Mouse (Mus musculus) MN1 (cell line): Measurements from ENCODE around the gene Rasgef1b.

ENCODE experiments used
- DNase-seq: peaks from one replicate; pipeline ENCODE4 v3.0.0-alpha.2; 2016; ENCODE audit warnings: low spot score

The Rasgef1b gene

GRCm38 (mm10) chr5:99707261-99707660, 21.6 kb downstream of the Rasgef1b start:
- DNase-seq: no peak

- DNase-seq: no peak
These were observed 27.1 kb downstream of the Rasgef1b start for GRCm38 (mm10) chr5:99701811-99702210.

GRCm38 (mm10) chr5:99694712-99695360, 34.0 kb downstream of the Rasgef1b start:
- DNase-seq: no peak

DNA sequence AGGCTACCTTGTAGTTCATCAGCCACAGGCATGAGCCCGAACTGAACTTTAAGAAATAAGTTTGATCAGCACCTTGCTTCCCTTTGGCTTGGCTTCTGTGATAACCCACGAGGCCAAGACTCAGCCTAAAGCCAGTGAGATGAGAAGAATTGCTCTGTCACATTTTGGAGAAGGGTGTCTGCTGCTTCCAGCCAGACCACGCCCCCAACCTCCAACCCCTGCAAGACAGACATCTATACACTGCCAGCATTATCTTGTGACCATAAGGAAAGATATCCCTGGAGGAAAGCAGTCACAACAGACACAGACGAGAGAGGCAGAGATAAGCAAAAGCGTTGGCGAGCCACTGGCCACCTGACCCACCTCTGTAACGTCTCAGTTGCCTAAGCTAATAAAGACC, 39.0 kb downstream of the Rasgef1b start:
- no peak for DNase-seq

DNA sequence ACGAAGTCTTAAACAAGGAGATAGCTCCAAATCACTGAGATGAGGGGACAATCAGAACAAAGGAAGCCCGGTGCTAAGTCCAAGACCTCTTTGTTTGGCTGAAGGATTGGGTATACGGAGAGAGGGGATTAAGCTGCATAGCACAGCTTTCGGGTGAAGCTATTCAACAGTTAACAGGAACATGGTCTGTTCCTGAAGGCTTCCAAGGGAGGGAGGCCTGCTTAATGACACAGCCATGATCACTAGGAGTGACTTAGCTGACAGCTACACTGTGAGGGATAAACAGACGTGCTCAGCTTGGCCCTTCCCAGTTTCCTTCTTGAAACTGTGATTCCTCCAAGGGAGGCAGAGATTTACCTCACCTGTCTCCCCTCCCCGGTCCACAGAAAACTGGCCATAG, 41.0 kb downstream of the Rasgef1b start:
- DNase-seq: no peak

GRCm38 (mm10) chr5:99684023-99684422, 44.8 kb downstream of the Rasgef1b start:
- no peak for DNase-seq

- no peak for DNase-seq
These were observed 58.8 kb downstream of the Rasgef1b start for GRCm38 (mm10) chr5:99669971-99670571.

- no peak for DNase-seq
These were observed 72.8 kb downstream of the Rasgef1b start for GRCm38 (mm10) chr5:99656024-99656423.

- DNase-seq: no peak
These were observed 75.9 kb downstream of the Rasgef1b start for GRCm38 (mm10) chr5:99652931-99653330.

DNA sequence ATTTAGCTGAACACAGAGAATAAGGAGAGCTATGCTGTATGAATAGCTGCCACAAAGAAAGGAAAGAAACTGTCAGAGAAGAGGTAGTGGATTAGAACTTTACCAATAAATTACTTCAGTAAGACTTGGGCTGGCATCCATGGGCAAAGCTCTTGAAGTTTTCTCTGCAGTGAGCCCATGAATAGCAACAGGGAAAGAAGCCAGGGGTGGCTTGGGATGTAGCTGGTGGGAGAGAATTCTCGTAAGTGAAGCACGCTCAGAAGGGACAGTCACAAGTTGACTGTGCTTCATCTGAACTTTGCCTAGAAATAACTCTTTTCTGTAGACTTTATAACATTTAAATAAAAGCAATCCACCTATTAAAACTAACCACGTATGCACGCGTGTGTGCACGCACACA, 87.5 kb downstream of the Rasgef1b start:
- no peak for DNase-seq

- DNase-seq: no peak
These were observed 92.3 kb downstream of the Rasgef1b start for GRCm38 (mm10) chr5:99636575-99636974.

GRCm38 (mm10) chr5:99634010-99634541, 94.8 kb downstream of the Rasgef1b start:
- no peak for DNase-seq

GRCm38 (mm10) chr5:99633548-99633947, 95.3 kb downstream of the Rasgef1b start:
- DNase-seq: no peak

- no peak for DNase-seq
These were observed 96.1 kb downstream of the Rasgef1b start for GRCm38 (mm10) chr5:99632649-99633310.

- no peak for DNase-seq
These were observed 98.8 kb downstream of the Rasgef1b start for GRCm38 (mm10) chr5:99630087-99630486.

DNA sequence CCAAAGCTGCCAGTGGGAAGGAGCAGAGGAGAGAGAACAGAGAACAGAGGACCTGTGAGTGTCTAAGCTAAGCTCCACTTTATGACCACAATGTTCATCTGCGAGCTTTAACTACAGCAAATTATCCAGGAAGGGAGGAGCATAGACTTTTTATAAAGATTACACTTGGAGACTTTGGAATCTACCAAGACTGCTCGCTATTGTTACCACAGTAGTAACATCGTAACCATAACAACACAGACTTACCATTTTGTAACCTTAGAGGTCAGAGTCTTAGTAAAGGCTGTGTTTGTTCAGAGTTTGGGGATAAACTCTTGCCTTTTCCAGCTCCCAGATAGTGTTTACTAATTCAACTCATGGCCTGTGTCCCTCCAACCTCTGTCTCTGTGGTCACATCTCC, 103.3 kb downstream of the Rasgef1b start:
- no peak for DNase-seq

- no peak for DNase-seq
These were observed 108.1 kb downstream of the Rasgef1b start for GRCm38 (mm10) chr5:99620771-99621170.

- DNase-seq: no peak
These were observed 111.5 kb downstream of the Rasgef1b start for GRCm38 (mm10) chr5:99617271-99617800.

DNA sequence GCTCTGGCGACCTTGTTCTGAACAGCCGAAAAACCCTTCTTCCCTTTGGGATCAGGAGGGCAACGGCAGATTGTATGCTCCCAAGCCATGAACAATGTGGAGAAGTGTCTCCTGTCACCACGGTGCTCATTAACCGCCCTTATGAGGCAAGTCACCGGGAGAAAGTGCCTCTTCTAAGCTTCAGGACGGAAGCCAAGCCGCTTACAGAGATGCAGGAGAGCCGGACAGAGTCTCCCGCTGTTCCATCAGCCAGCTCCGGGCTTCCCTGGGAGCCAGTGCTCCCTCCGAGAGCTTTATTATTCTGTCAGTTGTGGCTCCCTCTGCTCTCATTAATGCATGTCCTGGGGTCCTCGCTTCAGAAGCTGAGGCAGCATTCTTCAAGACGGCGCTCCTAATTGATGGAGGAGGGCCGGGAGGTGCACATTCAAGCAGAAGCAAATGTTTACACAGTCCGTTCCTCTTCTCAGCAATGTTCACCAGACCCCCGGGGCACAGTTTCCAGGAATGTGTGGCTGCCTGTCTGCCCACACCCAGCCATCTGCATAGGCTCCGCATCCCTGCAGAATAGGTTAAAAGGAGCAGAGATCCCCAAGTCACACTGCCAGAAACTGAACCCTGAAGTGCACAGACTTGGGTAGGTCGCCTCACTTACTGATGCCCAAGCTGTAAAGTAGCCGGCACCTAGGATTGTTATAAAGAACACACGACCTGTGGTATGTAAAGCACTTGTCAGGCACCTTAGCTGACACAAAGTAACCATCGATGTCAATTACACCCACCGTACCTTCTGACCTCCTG, 115.3 kb downstream of the Rasgef1b start:
- DNase-seq: no peak

DNA sequence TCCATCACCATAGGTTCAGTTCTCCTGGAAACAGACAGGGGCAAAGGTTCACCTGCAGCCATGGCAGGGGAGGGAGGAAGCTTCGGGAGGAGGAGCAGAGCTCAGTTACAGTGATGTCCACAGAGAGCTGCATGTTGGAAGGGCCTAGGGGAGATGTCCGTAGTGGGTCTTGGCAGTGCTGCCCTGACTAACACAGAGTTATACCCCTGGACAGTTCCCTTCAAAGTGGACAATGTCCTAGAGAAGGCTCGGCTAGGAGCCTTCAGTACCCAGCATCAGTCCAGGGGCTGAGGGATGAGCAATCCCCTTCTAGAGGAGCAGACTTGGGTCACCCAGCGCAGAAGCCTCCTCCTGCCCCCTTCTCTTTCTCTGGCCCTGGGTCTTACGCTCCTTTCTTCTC, 121.3 kb downstream of the Rasgef1b start:
- DNase-seq: no peak

DNA sequence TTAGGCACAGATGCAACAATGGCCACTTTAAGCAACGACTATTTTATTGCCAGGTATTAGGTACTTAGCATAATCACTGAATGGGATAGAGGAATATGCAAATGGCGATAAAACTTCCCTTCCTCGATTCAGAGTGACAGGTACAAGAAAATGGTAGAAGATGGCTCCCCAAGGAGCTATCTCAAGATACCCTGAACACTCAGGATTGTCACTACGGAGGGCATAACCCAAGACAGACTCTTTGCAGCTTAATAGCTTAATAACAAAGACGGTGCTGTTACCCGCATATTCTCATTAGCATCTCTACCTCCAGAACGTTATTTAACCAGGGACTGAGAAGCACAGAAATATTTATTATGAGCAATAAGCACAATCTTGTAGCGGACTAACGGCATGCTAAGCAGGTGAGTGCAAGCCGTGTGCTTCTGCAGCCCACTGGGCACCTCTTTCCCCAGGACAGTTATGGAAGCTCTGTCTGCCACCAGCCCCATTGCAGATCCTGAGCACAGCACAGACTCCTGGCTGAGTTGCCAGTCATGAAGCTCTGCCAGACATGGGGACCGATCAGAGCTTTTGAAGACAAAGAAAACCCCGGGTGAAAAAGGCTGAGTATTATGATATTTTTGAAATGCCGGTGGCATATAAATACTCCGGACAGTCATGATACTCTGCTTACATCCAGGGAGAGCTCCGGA, 122.6 kb downstream of the Rasgef1b start:
- DNase-seq: no peak
